Mouse (Mus musculus): ENCODE results near the gene AI854703.

Gene AI854703

DNA sequence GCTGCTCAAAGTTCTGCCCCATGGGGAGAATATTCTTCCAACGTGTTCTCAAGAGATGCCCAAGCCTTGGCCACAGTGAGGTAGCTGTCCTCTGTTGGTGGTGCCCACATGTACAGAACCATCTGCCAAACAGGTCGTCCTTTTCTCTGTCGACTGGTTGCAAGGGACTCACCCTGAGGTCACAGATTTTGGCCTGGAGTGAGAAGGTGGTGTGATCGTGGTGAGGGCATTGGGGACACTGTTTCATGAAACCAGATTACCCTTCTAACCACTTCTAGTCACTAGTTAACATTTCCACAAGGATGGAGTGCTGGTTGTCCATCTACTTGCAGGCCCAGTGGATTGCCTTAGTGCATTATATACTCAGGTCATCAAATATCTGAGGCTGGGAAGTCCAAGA is 22.2 kb downstream of the AI854703 start:
- no peak for DNase-seq (ENCODE audit: low read depth in 2 of 2, low spot score in 2 of 2)

GRCm38 (mm10) chr6:48650041-48650440 is 23.5 kb downstream of the AI854703 start:
- DNase-seq (ENCODE audit: low read depth in 2 of 2, low spot score in 2 of 2) = no peak

DNA sequence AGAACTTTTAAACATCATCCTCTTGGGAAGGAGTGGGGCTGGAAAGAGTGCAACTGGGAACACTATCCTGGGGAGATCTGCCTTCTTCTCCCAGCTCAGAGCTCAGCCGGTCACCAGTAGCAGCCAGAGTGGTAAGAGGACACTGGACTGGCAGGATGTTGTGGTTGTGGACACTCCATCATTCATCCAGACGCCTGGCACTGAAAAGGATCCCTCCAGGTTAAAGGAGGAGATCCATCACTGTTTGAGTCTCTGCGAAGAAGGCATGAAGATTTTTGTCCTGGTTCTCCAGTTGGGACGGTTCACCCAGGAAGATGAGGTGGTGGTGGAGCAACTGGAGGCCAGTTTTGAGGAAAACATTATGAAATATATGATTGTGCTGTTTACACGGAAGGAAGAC is 32.2 kb downstream of the AI854703 start:
- no peak for DNase-seq (ENCODE audit: low read depth in 2 of 2, low spot score in 2 of 2)

DNA sequence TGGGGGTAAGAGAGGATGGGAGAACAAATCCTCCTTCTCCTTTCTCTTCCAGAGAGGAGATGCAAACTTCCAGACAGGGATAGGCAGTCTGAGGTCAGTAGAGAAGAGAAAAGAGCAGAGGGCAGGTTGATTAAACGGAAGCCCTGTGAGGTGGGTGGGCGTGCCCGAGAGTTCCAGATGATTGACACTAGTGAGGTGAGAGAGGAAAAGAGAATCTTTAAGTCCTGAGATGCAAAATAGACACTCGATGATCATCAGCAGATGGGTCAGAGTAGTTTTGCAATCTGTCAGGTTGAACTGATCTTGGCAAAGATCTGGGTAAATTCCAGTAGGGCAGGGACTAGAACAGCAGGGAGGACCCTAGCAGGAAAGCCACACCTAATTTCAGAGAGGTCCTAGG is 38.2 kb downstream of the AI854703 start:
- DNase-seq (ENCODE audit: low read depth in 2 of 2, low spot score in 2 of 2) = no peak

DNA sequence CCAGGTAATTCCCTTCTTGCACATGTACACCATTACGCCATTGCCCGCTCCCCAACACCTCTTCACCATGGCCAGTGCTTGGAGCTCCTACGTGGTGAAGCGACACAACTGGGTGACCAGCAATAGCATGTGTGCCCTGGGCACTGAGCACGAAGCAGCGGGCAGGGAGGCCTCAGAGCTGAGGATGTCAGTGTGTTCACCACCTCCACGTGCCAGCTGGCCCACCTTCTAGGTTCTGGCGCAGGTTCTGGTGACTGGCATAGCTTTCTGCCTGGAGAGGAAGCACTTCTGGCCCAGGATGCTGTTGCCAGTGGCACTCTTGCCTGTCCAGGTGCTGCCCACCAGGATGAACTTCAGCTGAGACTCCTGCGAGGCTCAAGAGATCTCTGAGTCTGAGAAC is 38.9 kb downstream of the AI854703 start:
- no peak for DNase-seq (ENCODE audit: low read depth in 2 of 2, low spot score in 2 of 2)

DNA sequence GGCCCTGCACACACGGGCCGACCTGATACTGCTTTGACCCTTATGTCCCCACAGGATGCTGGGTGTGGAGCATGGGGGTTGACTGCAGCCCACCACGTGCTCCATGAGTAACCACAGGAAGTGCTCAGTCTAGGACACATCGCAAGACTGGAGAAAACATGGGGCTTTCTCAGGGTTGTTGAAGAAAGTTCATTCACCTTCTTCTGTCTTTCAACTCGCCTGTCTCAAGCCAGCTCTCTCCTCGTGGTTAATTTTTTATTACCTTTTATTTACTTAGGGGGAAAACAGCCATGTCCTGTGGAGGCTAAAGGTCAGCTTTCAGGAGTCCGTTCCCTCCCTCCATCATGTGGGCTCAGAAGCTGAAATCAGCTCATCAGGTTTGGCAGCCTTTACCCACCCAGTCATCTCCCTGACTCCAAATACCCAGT is 39.6 kb downstream of the AI854703 start:
- no peak for DNase-seq (ENCODE audit: low read depth in 2 of 2, low spot score in 2 of 2)

- no peak for DNase-seq (ENCODE audit: low read depth in 2 of 2, low spot score in 2 of 2)
Observed at GRCm38 (mm10) chr6:48668022-48668421, 41.5 kb downstream of the AI854703 start.

GRCm38 (mm10) chr6:48669446-48669969 is 42.9 kb downstream of the AI854703 start:
- peak in 1 of 2 experiments; percentile 48 for DNase-seq (ENCODE audit: low read depth in 2 of 2, low spot score in 2 of 2)

DNA sequence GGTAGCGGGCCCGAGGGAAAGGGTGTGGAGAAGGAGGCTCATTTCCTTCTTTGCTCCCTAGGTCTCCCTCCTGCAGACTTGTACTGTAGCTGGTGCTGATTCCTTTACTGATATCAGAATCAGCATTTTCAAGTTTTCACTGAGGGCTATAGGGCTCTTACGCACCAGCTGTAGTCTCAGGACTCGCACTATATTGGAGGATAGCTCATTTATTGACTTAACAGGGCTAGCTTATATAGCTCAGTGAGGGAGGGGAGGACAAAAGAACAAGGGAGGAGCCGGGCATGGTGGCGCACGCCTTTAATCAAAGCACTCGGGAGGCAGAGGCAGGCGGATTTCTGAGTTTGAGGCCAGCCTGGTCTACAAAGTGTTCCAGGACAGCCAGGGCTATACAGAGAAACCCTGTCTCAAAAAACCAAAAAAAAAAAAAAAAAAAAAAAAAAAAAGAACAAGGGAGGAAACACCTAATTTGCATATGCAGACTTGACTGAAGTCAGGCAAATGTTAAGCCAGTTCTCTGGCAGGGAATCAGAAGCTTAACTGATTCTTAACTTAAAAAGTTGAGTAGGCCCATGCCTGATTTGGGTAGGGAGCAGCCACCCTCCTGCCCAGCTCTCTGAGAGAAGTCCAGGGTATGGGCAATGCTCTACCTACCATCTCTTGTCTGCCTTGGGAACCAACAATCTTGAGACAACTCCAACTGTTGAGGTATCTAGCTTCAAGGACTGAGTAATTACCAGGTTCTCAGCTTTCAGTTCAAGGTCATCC is 47.9 kb downstream of the AI854703 start:
- DNase-seq (ENCODE audit: low read depth in 2 of 2, low spot score in 2 of 2) = no peak

- no peak for DNase-seq (ENCODE audit: low read depth in 2 of 2, low spot score in 2 of 2)
Observed at GRCm38 (mm10) chr6:48675400-48675930, 48.9 kb downstream of the AI854703 start.

- DNase-seq (ENCODE audit: low read depth in 2 of 2, low spot score in 2 of 2) = peak; percentile 57 to 75
Observed at GRCm38 (mm10) chr6:48675931-48676859, 49.6 kb downstream of the AI854703 start, which contains the start of gene Gimap9. TSS of gene Gimap9 (plus strand) at chr6:48676129.

DNA sequence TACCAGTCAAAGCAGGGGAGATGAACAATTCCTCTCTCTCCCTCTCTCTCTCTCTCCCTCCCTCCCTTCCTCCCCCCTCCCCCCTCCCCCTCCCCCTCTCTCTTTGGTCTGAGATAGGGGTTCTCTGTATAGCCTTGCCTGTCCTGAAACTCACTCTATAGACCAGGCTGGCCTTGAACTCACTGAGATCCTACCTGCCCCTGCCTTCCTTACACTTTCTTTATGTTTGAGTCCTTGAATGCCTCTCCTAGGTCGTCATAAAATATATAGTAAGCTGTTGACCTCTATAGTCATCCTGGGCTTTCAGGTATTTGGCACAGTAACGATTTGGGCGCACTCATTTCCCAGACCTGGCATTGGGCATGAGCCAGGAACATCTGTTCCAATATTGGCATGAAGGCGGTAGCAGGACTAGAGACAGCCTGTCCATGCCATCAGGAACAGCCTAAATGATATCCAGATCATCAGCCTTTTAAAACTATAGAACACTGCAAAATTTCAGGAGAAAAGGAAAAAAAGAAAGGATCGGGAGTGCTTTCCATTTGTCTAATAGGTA is 50.4 kb downstream of the AI854703 start:
- no peak for DNase-seq (ENCODE audit: low read depth in 2 of 2, low spot score in 2 of 2)

GRCm38 (mm10) chr6:48677492-48678345 is 51.2 kb downstream of the AI854703 start:
- no peak for DNase-seq (ENCODE audit: low read depth in 2 of 2, low spot score in 2 of 2)

DNA sequence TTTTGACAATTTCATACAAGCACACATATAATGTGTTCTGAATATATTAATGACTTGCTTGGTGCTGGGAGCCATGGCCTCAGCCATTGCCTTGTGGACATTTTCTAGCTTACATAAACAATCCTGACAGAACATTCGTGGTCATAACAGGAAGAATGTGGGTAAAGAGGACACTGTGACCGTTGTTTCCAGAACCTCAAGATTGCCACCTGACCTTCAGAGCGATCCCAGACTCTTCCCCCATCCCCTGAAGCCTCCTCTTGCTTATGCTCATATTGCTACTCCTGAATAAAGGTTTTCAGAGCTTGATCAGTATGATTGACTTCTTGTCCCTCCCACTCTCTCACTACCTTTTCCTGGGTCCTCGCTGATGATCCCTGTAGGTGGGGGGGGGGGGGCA is 51.8 kb downstream of the AI854703 start:
- no peak for DNase-seq (ENCODE audit: low read depth in 2 of 2, low spot score in 2 of 2)

DNA sequence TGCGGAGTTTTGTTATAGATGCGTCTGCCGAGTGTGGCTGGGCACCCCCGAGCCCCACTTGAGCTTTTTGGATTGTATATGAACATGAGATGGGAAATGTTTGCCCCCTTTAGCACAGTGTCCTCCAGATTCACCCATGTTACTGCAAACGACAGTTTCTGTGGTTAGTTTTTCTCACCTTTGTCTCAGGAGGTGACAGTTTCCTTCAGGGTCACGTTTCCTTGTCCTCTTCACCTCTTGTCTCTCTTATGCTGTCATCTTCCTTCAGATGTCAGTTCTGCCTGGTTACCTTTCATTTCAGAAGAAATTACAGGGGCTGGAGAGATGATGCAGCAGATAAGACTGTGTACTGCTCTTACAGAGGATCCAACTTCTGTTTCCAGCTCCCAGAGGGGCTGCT is 53.1 kb downstream of the AI854703 start:
- DNase-seq (ENCODE audit: low read depth in 2 of 2, low spot score in 2 of 2) = no peak

GRCm38 (mm10) chr6:48680421-48680820 is 53.9 kb downstream of the AI854703 start:
- DNase-seq (ENCODE audit: low read depth in 2 of 2, low spot score in 2 of 2) = peak in 1 of 2 experiments; percentile 68

DNA sequence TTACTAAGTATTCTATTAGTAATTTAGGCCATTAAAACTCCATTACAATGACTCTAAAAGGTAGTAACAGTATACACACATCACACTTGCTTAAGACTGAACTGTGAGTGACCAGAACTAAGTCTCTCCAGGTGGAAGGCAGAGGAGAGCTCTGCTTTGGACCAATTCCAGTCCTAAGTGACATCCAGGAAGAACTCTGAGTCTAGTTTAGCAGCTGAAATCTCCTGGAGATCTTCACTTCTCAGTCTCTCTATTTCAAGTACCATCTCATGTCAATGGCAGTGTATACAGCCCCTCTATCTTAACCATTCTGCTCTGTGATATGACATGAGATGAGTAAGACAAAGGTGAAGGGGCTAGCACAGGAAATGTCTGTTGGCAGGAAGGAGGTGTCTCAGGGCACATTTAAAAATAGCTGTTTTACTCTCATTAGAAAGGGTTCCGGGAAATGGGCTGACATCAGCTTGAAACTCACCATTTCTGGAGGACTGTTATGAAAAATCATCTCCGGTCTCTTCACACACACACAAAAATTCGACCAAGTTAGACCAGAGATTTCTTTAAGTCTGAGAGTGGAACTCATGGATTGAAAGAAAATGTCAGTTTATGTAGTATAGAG is 55.0 kb downstream of the AI854703 start:
- DNase-seq (ENCODE audit: low read depth in 2 of 2, low spot score in 2 of 2) = no peak

DNA sequence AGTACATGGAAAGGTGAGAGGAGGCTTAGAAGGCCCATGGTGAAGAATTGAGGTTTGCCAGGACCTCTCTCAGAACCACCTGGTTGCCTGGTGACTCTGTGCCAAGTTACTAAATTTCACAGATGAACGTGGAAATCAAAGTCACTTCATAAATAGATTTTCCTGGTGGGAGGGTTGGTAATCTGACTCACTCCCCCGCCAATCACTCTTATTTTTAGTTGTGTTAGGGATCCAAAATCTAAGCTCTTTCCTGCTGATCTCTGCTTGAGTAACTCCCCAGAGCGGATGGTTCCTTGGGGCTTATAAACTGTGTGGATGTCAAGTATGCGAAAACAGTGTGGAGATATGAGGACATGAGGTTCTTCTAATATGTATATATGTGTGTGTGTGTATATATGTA is 55.7 kb downstream of the AI854703 start:
- DNase-seq (ENCODE audit: low read depth in 2 of 2, low spot score in 2 of 2) = no peak
